Mouse (Mus musculus): ENCODE data around the gene 2210408I21Rik. TPM values are rescaled to one million over a fixed set of nuclear protein-coding genes. Genes with fewer than 3 reads are reported as not detected.

2210408I21Rik gene
- polyA plus RNA-seq, 1 experiment, result 11.2 TPM

DNA sequence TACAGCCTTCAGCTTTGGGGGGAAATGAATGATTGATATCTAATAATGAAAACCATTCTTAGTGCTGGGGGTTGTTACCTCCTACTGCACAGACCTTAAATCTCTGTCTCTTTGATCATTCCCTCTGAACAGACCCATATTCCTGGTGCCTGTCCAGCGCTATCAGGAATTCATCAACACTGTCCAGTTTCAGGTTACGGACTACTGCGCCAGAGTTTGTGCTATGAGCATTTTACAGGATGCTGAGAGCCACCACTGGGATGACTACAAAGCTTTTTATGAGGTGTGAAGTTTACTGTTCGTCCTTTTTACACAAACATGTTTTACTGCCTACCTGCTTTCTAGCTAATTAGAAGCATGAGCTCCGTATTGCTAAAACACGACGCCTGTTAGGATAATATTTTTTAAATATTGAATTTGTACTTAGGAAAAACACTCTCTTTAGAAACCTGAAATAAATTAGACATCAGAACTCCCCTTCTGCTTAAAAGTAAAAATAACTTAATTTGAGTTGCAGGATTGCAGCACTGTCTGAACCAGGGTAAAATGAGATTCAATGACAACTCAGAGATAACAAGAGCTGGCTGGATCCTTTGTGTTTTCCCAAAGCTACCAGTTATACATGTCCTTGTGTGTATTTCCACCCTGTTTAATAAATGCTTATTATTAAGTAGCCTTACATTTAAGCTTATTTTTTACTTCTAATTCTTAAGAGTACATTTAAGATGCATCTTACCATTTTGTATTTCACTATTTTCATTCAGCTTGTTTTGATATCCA is 128.2 kb downstream of the 2210408I21Rik start:
- no peak overlapping the region for H3K4me3 ChIP-seq (ENCODE audit: insufficient read depth, low read length)
- no peaks in the 10 kb centered on the region for H3K4me1 ChIP-seq (ENCODE audit: control insufficient read depth, insufficient read depth, low read length)
- TF ChIP-seq CTCF (IDR thresholded peaks at IDR 0.05; ENCODE audit: borderline replicate concordance, insufficient read depth, low read length) (no peak), POLR2A (IDR thresholded peaks at IDR 0.05; ENCODE audit: low read depth, low read length) (no peak)
- H3K27ac ChIP-seq (ENCODE audit: insufficient read depth, low read length), result no peak overlapping the region

DNA sequence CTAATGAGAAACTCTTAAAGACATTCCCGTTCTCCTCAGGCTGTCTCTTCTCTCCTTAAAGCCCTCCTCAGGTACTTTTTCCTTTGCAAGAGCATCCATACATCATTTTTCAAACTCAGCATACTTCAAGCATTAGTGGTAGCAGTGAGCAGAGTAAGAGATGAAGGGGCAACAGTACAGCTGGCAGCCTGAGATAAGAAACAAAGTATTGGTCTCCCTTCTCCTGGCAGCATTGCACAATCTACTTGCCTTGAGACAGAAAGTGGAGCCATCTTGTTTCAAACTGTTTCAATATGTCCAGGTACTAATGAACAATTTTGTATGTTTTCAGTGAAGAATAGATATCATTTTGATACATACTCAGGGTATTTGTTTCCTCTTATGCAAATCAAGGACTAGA is 129.1 kb downstream of the 2210408I21Rik start:
- Histone ChIP-seq H3K4me3 (ENCODE audit: insufficient read depth, low read length) (no peak overlapping the region), H3K4me1 (ENCODE audit: control insufficient read depth, insufficient read depth, low read length) (no peaks in the 10 kb centered on the region), H3K27ac (ENCODE audit: insufficient read depth, low read length) (no peak overlapping the region)
- TF ChIP-seq CTCF (IDR thresholded peaks at IDR 0.05; ENCODE audit: borderline replicate concordance, insufficient read depth, low read length) (no peak), POLR2A (IDR thresholded peaks at IDR 0.05; ENCODE audit: low read depth, low read length) (no peak)

GRCm38 (mm10) chr13:77275172-77275747 is 139.9 kb downstream of the 2210408I21Rik start:
- H3K4me3 ChIP-seq (ENCODE audit: insufficient read depth, low read length), result no peak overlapping the region
- TF ChIP-seq POLR2A (IDR thresholded peaks at IDR 0.05; ENCODE audit: low read depth, low read length), result no peak
- TF ChIP-seq CTCF (IDR thresholded peaks at IDR 0.05; ENCODE audit: borderline replicate concordance, insufficient read depth, low read length), result no peak

DNA sequence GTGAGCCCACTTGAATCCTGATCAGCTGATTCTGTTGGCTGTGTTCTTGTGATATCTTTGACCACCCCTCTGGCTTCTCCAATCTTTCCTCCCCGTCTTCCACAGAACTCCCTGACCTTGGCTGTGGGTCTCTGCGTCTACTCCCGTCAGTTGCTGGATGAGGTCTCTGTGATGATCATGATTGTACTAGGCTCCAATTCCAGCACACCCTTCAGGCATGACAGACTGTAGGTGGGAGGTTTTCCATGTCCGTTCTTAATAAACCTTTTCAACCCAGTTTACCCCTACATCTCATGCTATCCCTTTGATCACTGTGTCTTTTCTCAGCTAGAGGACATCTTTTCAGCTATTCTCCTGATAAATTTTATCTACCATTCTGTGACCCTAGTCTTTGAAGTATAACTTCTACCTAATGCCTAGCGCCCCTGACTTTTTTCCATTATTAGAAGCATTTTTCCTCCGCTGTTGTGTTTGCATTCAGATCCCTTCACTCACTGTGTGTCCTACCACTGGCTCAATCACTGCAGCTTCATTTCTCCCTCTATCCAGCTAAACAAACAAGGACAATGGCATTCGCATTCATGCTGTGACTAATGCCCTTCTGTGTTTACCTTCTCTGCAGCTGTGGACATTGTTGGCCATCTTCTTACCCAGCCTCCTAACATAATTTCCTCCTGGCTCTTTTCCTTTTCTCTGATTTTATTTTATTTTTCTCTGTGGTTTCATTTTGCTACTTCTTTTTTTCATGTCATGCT is 143.5 kb downstream of the 2210408I21Rik start:
- Histone ChIP-seq H3K4me1 (ENCODE audit: control insufficient read depth, insufficient read depth, low read length) (no peaks in the 10 kb centered on the region), H3K4me3 (ENCODE audit: insufficient read depth, low read length) (no peak overlapping the region), H3K27ac (ENCODE audit: insufficient read depth, low read length) (no peak overlapping the region)
- TF ChIP-seq CTCF (IDR thresholded peaks at IDR 0.05; ENCODE audit: borderline replicate concordance, insufficient read depth, low read length), result no peak

More at GRCm38 (mm10) chr13:77275172-77275747, 139.9 kb downstream of the 2210408I21Rik start:
- no peak overlapping the region for H3K27ac ChIP-seq (ENCODE audit: insufficient read depth, low read length)
- H3K4me1 ChIP-seq (ENCODE audit: control insufficient read depth, insufficient read depth, low read length), result no peaks in the 10 kb centered on the region

GRCm38 (mm10) chr13:77295519-77295918 is 160.2 kb downstream of the 2210408I21Rik start:
- no peak for TF ChIP-seq CTCF (IDR thresholded peaks at IDR 0.05; ENCODE audit: borderline replicate concordance, insufficient read depth, low read length)
- no peak for TF ChIP-seq POLR2A (IDR thresholded peaks at IDR 0.05; ENCODE audit: low read depth, low read length)
- Histone ChIP-seq H3K27ac (ENCODE audit: insufficient read depth, low read length) (no peak overlapping the region), H3K4me3 (ENCODE audit: insufficient read depth, low read length) (no peak overlapping the region), H3K4me1 (ENCODE audit: control insufficient read depth, insufficient read depth, low read length) (no peaks in the 10 kb centered on the region)

GRCm38 (mm10) chr13:77324101-77324500 is 188.8 kb downstream of the 2210408I21Rik start:
- TF ChIP-seq POLR2A (IDR thresholded peaks at IDR 0.05; ENCODE audit: low read depth, low read length), result no peak
- TF ChIP-seq CTCF (IDR thresholded peaks at IDR 0.05; ENCODE audit: borderline replicate concordance, insufficient read depth, low read length), result no peak

GRCm38 (mm10) chr13:77326174-77326959 is 191.0 kb downstream of the 2210408I21Rik start:
- H3K4me1 ChIP-seq (ENCODE audit: control insufficient read depth, insufficient read depth, low read length), result no peaks in the 10 kb centered on the region
- H3K27ac ChIP-seq (ENCODE audit: insufficient read depth, low read length), result no peak overlapping the region
- H3K4me3 ChIP-seq (ENCODE audit: insufficient read depth, low read length), result no peak overlapping the region
- TF ChIP-seq POLR2A (IDR thresholded peaks at IDR 0.05; ENCODE audit: low read depth, low read length) (no peak), CTCF (IDR thresholded peaks at IDR 0.05; ENCODE audit: borderline replicate concordance, insufficient read depth, low read length) (no peak)

More at GRCm38 (mm10) chr13:77324101-77324500, 188.8 kb downstream of the 2210408I21Rik start:
- no peaks in the 10 kb centered on the region for H3K4me1 ChIP-seq (ENCODE audit: control insufficient read depth, insufficient read depth, low read length)
- no peak overlapping the region for H3K4me3 ChIP-seq (ENCODE audit: insufficient read depth, low read length)
- H3K27ac ChIP-seq (ENCODE audit: insufficient read depth, low read length), result no peak overlapping the region

DNA sequence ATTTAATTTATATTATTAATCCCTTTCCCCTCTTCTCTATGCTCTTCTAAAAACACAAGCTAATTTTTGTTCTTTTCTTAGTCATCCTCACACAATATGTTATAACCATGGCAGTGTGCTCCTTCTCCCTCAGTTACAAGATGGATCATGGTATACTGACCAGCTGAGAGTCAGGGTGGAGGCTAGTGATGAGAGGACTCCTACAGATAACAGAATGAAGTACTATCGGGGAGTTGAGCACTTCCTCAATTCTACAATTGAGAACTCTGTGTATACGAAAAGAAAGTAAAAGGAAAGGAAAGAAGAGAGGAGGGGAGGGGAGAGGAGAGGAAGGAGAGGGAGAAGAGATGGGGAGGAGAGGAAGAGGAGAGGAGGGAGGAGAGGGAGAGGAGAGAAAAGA is 206.8 kb downstream of the 2210408I21Rik start:
- no peaks in the 10 kb centered on the region for H3K4me1 ChIP-seq (ENCODE audit: control insufficient read depth, insufficient read depth, low read length)
- H3K27ac ChIP-seq (ENCODE audit: insufficient read depth, low read length), result no peak overlapping the region
- no peak overlapping the region for H3K4me3 ChIP-seq (ENCODE audit: insufficient read depth, low read length)
- TF ChIP-seq CTCF (IDR thresholded peaks at IDR 0.05; ENCODE audit: borderline replicate concordance, insufficient read depth, low read length), result no peak
- no peak for TF ChIP-seq POLR2A (IDR thresholded peaks at IDR 0.05; ENCODE audit: low read depth, low read length)

- H3K4me1 ChIP-seq (ENCODE audit: control insufficient read depth, insufficient read depth, low read length), result no peaks in the 10 kb centered on the region
- no peak overlapping the region for H3K4me3 ChIP-seq (ENCODE audit: insufficient read depth, low read length)
- no peak for TF ChIP-seq CTCF (IDR thresholded peaks at IDR 0.05; ENCODE audit: borderline replicate concordance, insufficient read depth, low read length)
- TF ChIP-seq POLR2A (IDR thresholded peaks at IDR 0.05; ENCODE audit: low read depth, low read length), result no peak
Measured at GRCm38 (mm10) chr13:77385448-77385970, 250.2 kb downstream of the 2210408I21Rik start.

More at GRCm38 (mm10) chr13:77385448-77385970, 250.2 kb downstream of the 2210408I21Rik start:
- no peak overlapping the region for H3K27ac ChIP-seq (ENCODE audit: insufficient read depth, low read length)

Data from embryonic fibroblast, embryonic 13.5 days (primary cell).